Mouse (Mus musculus): Measurements from ENCODE around the gene Gm20388. TPM values are rescaled to one million over a fixed set of nuclear protein-coding genes. Genes with fewer than 3 reads are reported as not detected.
A peak's percentile ranks its signal among the peaks of the same experiment; 100 is the strongest.

Gene Gm20388
- polyA plus RNA-seq, 1 experiment, result 49.7 TPM

DNA sequence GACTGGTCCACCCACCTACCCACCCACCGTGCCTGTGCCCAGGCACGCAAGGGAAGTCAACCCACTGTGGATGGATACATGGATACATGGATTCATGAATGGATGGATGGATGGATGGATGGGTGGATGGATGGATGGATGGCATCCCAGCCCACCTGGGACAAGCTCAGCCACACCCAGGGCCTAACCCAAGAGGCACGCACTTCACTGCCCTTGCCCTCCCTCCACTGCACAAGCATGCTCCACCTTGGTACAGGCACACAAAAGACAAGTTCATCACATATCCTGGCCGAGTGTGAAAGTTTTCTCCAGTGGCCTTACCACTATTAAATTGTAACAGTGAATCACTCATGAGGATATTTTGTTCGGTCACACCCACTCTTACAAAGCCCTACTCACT lies 3713.6 kb downstream of the Gm20388 start:
- Histone ChIP-seq H3K4me1 (ENCODE audit: control insufficient read depth, insufficient read depth, low read length) (no peaks in the 10 kb centered on the region; the same call in 1 of the 2 replicates), H3K27ac (ENCODE audit: insufficient read depth, low read depth, low read length) (no peak overlapping the region), H3K27me3 (replicated peaks; ENCODE audit: control insufficient read depth, insufficient read depth, low read length) (no peaks in the 10 kb centered on the region), H3K4me3 (ENCODE audit: insufficient read depth, low read depth, low read length) (no peak overlapping the region), H3K36me3 (ENCODE audit: control insufficient read depth, insufficient read depth, low read length) (no peaks in the 10 kb centered on the region)
- 61% methylated on average over 5 of the region's 5 CpGs for WGBS
- DNase-seq, result no peak
- no peak for TF ChIP-seq POLR2A (IDR thresholded peaks at IDR 0.05; ENCODE audit: low read depth, low read length)
- no peak for TF ChIP-seq CTCF (conservative IDR thresholded peaks at IDR 0.05; ENCODE audit: insufficient read depth, insufficient read length, low read depth, low read length)

DNA sequence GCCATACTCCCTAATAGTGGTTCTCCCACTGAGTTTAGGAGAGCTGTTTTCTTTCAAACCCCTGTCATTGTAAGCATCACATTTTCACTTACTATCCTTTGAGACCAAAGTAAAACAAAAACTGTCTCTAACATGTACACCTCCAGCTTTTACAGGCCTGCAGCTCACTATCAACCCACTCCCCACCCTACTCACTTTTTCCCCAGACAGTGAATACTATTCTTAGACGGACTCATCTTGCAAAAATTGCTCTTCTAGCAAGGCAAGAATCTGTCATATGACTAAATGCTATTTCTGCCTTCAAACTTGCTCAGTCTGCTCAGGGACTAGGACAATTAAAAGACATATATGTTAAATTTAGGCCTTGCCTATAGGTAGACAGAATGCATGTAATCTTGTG lies 3714.1 kb downstream of the Gm20388 start:
- Histone ChIP-seq H3K36me3 (ENCODE audit: control insufficient read depth, insufficient read depth, low read length) (no peaks in the 10 kb centered on the region), H3K27me3 (replicated peaks; ENCODE audit: control insufficient read depth, insufficient read depth, low read length) (no peaks in the 10 kb centered on the region), H3K27ac (ENCODE audit: insufficient read depth, low read depth, low read length) (no peak overlapping the region), H3K4me3 (ENCODE audit: insufficient read depth, low read depth, low read length) (no peak overlapping the region), H3K4me1 (ENCODE audit: control insufficient read depth, insufficient read depth, low read length) (no peaks in the 10 kb centered on the region; the same call in 1 of the 2 replicates)
- no peak for DNase-seq
- TF ChIP-seq POLR2A (IDR thresholded peaks at IDR 0.05; ENCODE audit: low read depth, low read length) (no peak), CTCF (conservative IDR thresholded peaks at IDR 0.05; ENCODE audit: insufficient read depth, insufficient read length, low read depth, low read length) (no peak)
- 84% methylated on average over 1 of the region's 1 CpGs for WGBS

DNA sequence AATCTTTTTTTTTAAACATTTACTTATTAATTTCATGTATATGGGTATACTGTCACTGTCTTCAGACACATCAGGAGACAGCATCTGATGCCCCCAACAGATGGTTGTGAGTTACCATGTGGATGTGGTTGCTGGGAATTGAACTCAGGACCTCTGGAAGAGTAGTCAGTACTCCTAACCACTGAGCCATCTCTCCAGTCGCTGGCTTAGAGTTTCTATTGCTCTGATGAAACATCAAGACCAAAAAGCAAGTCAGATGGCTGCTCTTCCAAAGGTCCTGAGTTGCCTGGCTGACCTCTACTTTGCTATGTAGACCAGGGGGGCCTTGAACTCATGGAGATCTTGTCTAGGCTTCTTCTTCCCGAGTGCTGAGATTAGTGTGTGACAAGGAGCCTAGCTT lies 3715.1 kb downstream of the Gm20388 start:
- Histone ChIP-seq H3K27me3 (replicated peaks; ENCODE audit: control insufficient read depth, insufficient read depth, low read length) (0 out of 2 replicates have a peak, but pooled peaks cover 1% of the 10 kb centered on the region), H3K36me3 (ENCODE audit: control insufficient read depth, insufficient read depth, low read length) (no peaks in the 10 kb centered on the region), H3K27ac (ENCODE audit: insufficient read depth, low read depth, low read length) (no peak overlapping the region), H3K4me3 (ENCODE audit: insufficient read depth, low read depth, low read length) (no peak overlapping the region), H3K4me1 (ENCODE audit: control insufficient read depth, insufficient read depth, low read length) (no peaks in the 10 kb centered on the region; the same call in 1 of the 2 replicates)
- 49% methylated on average over 2 of the region's 2 CpGs for WGBS
- DNase-seq, result no peak
- TF ChIP-seq POLR2A (IDR thresholded peaks at IDR 0.05; ENCODE audit: low read depth, low read length) (no peak), CTCF (conservative IDR thresholded peaks at IDR 0.05; ENCODE audit: insufficient read depth, insufficient read length, low read depth, low read length) (no peak)

DNA sequence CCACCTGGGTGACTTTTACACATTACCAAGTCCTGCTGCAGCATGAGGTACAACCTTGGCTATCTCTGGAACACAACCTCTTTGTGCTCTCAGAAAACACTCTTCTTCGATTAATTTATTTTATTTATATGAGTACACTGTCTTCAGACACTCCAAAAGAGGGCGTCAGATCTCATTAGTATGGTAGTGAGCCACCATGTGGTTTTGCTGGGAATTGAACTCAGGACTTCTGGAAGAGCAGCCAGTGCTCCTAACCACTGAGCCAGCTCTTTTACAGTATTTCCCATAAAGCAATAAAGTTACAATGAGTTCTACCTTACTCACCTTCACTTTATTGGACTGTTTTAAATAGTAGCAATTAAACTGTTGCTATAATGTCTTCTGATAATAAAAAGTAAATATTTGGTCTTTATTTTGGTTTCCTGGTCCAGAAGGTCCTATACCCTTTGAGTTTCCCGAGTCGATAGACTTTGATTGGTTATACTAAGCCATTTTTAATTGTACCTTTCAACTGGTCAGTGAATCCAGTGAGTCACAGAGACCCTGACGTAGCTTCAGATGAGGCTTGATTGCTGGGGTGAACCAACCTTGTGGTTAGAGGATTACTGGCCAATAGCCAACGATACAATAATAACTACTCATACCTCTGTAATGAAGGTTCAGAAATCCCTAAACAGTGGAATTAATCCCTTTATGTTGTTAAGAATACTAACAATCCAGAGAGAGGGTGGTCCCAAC lies 3716.9 kb downstream of the Gm20388 start:
- no peak for TF ChIP-seq CTCF (conservative IDR thresholded peaks at IDR 0.05; ENCODE audit: insufficient read depth, insufficient read length, low read depth, low read length)
- no peak for TF ChIP-seq POLR2A (IDR thresholded peaks at IDR 0.05; ENCODE audit: low read depth, low read length)
- H3K27me3 ChIP-seq (replicated peaks; ENCODE audit: control insufficient read depth, insufficient read depth, low read length), result 0 out of 2 replicates have a peak, but pooled peaks cover 1% of the 10 kb centered on the region
- no peaks in the 10 kb centered on the region; the same call in 1 of the 2 replicates for H3K4me1 ChIP-seq (ENCODE audit: control insufficient read depth, insufficient read depth, low read length)
- H3K27ac ChIP-seq (ENCODE audit: insufficient read depth, low read depth, low read length), result no peak overlapping the region
- no peak for DNase-seq
- H3K4me3 ChIP-seq (ENCODE audit: insufficient read depth, low read depth, low read length), result no peak overlapping the region
- H3K36me3 ChIP-seq (ENCODE audit: control insufficient read depth, insufficient read depth, low read length), result no peaks in the 10 kb centered on the region
- WGBS, result 66% methylated on average over 6 of the region's 6 CpGs

DNA sequence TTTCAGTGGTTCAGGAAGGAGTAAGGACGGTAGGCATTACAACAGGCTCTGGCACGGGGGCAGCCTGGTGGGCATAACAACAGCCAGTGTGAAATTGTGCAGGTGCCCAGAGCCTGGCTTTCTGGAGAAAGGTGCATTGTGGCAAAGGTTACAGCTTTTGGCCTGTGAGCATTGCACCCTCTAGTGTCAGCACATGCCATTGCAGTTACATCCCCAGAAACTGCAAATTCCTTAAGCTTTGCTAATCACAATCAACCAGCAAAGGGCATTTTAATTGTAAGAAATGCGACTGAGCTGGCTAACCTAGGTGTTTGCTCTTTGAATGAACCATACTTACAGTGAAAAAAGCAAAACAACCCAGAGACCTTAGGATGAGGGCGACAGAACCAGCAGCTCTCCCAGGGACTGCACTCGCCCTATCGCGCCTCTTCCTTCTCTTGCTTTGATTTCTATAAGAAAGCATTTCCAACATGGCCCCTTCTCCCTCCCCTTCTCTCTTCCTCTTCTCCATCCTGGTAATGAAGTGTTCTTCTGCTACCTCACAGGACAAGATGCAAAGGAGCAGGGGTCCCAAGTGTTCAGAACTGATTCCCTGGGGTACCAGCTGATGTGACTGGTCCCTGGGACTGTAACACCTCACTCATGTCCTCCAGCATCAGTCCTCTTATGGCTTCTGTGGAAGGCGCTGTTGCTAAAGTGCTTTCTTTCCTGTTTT lies 3717.8 kb downstream of the Gm20388 start:
- H3K4me1 ChIP-seq (ENCODE audit: control insufficient read depth, insufficient read depth, low read length), result no peaks in the 10 kb centered on the region; the same call in 1 of the 2 replicates
- H3K27me3 ChIP-seq (replicated peaks; ENCODE audit: control insufficient read depth, insufficient read depth, low read length), result 0 out of 2 replicates have a peak, but pooled peaks cover 1% of the 10 kb centered on the region
- peak overlapping the region; percentile 6; the same call in 1 of the 2 replicates for H3K4me3 ChIP-seq (ENCODE audit: insufficient read depth, low read depth, low read length)
- no peak overlapping the region for H3K27ac ChIP-seq (ENCODE audit: insufficient read depth, low read depth, low read length)
- DNase-seq, result peak; percentile 69
- WGBS, result 1% methylated on average over 8 of the region's 8 CpGs
- TF ChIP-seq CTCF (conservative IDR thresholded peaks at IDR 0.05; ENCODE audit: insufficient read depth, insufficient read length, low read depth, low read length) (peak; percentile 87), POLR2A (IDR thresholded peaks at IDR 0.05; ENCODE audit: low read depth, low read length) (no peak)
- H3K36me3 ChIP-seq (ENCODE audit: control insufficient read depth, insufficient read depth, low read length), result no peaks in the 10 kb centered on the region

DNA sequence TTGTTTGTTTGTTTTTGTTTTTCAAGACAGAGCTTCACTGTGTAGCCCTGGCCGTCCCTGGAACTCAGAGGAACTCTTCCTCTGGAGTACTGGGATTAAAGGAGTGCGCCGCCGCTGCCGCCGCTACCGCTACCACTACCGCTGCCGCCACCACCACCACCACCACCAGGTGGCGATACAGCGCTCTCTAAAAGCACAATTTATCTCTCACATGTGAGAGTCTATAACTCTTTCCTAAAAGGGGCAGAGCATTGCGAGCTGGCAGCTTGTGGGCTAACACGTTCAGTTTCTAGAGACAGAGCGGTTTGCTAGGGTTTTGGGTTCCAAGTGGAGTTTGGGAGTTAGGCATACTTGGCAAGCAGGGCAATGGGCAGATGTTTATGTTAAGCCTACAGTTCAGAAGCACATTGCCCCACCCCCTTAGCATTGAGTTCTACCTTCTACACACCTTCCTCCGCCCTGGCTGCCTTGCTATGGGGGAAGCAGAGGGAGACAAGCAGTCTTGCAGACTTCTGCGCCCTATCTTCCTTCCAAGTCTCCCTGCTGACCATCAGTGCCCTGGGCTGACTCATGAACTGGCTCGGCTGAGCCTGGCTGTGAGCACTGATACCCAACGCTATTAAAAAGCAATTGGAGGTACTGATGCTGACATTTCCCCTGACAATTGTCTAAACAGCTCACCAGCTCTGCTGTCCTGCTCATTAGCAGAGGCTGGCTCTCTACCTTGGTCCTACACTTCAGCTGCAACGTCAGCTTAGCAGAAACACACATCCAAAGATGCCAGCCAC lies 3718.5 kb downstream of the Gm20388 start:
- Histone ChIP-seq H3K4me1 (ENCODE audit: control insufficient read depth, insufficient read depth, low read length) (no peaks in the 10 kb centered on the region; the same call in 1 of the 2 replicates), H3K27me3 (replicated peaks; ENCODE audit: control insufficient read depth, insufficient read depth, low read length) (0 out of 2 replicates have a peak, but pooled peaks cover 1% of the 10 kb centered on the region), H3K36me3 (ENCODE audit: control insufficient read depth, insufficient read depth, low read length) (no peaks in the 10 kb centered on the region), H3K27ac (ENCODE audit: insufficient read depth, low read depth, low read length) (no peak overlapping the region), H3K4me3 (ENCODE audit: insufficient read depth, low read depth, low read length) (peak overlapping the region; percentile 6; the same call in 1 of the 2 replicates)
- WGBS, result 8% methylated on average over 19 of the region's 19 CpGs
- DNase-seq, result peak; percentile 57
- TF ChIP-seq POLR2A (IDR thresholded peaks at IDR 0.05; ENCODE audit: low read depth, low read length) (no peak), CTCF (conservative IDR thresholded peaks at IDR 0.05; ENCODE audit: insufficient read depth, insufficient read length, low read depth, low read length) (peak; percentile 83)

Measured in kidney, adult 2 months (tissue).